Mouse (Mus musculus) ES-E14 (cell line): ENCODE measurements around the gene Olfr221. TPM values are rescaled to one million over a fixed set of nuclear protein-coding genes. Genes with fewer than 3 reads are reported as not detected.

Experiments used
- DNase-seq: peaks from one replicate; pipeline ENCODE4 v3.0.0-alpha.2; 2013; ENCODE audit warnings: low read depth, low spot score
- H3K27ac ChIP-seq: 2 replicates; pipeline ENCODE4 v1.5.1; 2012; ENCODE audit warnings: low read depth, mild to moderate bottlenecking, low read length, moderate library complexity, mixed read lengths; ENCODE audit not compliant: poor library complexity, insufficient read depth, severe bottlenecking
- H3K36me3 ChIP-seq: 2 replicates; pipeline ENCODE4 v1.6.1; 2012; ENCODE audit warnings: mild to moderate bottlenecking, low read length, moderate library complexity, mixed read lengths; ENCODE audit not compliant: control insufficient read depth, poor library complexity, insufficient read depth, severe bottlenecking
- H3K4me1 ChIP-seq, 2 experiments: fragments of 150-350 bp in 1 of 2; sonication (generic) in 1 of 2; 2 replicates each; pipeline ENCODE4 v1.6.1; 2012; ENCODE audit warnings: low read length in 2 of 2, mild to moderate bottlenecking in 1 of 2, mixed read lengths in 1 of 2; ENCODE audit not compliant: control insufficient read depth in 2 of 2, insufficient read depth in 2 of 2, poor library complexity in 1 of 2
- H3K4me3 ChIP-seq, 2 experiments: fragments of 150-350 bp in 1 of 2; sonication (generic) in 1 of 2; 2 replicates each; pipeline ENCODE4 v1.5.1; 2012; ENCODE audit warnings: low read length in 2 of 2, low read depth in 1 of 2, mild to moderate bottlenecking in 1 of 2, mixed read lengths in 1 of 2; ENCODE audit not compliant: insufficient read depth in 1 of 2, poor library complexity in 1 of 2, severe bottlenecking in 1 of 2
- H3K9ac ChIP-seq: 2 replicates; pipeline ENCODE4 v1.6.1; 2012; ENCODE audit warnings: low read depth, mild to moderate bottlenecking, low read length, mixed read lengths; ENCODE audit not compliant: poor library complexity, insufficient read depth, severe bottlenecking
- H3K9me3 ChIP-seq: fragments of 150-350 bp; sonication (generic); 2 replicates; pipeline ENCODE4 v1.6.1; 2012; ENCODE audit warnings: low read depth, mild to moderate bottlenecking, low read length; ENCODE audit not compliant: control insufficient read depth, insufficient read depth
- CHD2 ChIP-seq: IDR thresholded peaks from 2 replicates; pipeline ENCODE4 v1.6.1; 2014; ENCODE audit warnings: mild to moderate bottlenecking, low read depth, low read length, inconsistent platforms
- HCFC1 ChIP-seq: IDR thresholded peaks from 2 replicates; pipeline ENCODE4 v1.6.1; 2012; ENCODE audit warnings: low read length, inconsistent platforms, borderline replicate concordance; ENCODE audit not compliant: insufficient read depth
- MAFK ChIP-seq: IDR thresholded peaks from 2 replicates; pipeline ENCODE4 v1.6.1; 2014; ENCODE audit warnings: mild to moderate bottlenecking, low read depth, low read length, inconsistent platforms; ENCODE audit not compliant: insufficient read depth
- ZC3H11A ChIP-seq: IDR thresholded peaks from 2 replicates; pipeline ENCODE4 v1.6.1; 2012; ENCODE audit warnings: low read depth, mild to moderate bottlenecking, inconsistent platforms, low read length, borderline replicate concordance
- ZNF384 ChIP-seq: IDR thresholded peaks from 2 replicates; pipeline ENCODE4 v1.6.1; 2012; ENCODE audit warnings: low read depth, low read length, inconsistent platforms
- in situ Hi-C, 2 experiments: fragments of 600-800 bp; cut with MboI; formaldehyde crosslinking; loops; one replicate each; pipeline ENCODE4 v1.15.1; 2025; ENCODE audit warnings: low sequenced_read_pairs in 2 of 2, inconsistent platforms in 1 of 2; ENCODE audit not compliant: unreplicated experiment in 2 of 2
- total RNA-seq: library from RNA; depleted of rRNA; stranded (reverse); fragments of 300-350 nt; gene quantifications from 2 replicates; pipeline ENCODE4 v1.2.3, GENCODE M21; 2012

Olfr221 gene
- total RNA-seq, 1 experiment, result not detected

DNA sequence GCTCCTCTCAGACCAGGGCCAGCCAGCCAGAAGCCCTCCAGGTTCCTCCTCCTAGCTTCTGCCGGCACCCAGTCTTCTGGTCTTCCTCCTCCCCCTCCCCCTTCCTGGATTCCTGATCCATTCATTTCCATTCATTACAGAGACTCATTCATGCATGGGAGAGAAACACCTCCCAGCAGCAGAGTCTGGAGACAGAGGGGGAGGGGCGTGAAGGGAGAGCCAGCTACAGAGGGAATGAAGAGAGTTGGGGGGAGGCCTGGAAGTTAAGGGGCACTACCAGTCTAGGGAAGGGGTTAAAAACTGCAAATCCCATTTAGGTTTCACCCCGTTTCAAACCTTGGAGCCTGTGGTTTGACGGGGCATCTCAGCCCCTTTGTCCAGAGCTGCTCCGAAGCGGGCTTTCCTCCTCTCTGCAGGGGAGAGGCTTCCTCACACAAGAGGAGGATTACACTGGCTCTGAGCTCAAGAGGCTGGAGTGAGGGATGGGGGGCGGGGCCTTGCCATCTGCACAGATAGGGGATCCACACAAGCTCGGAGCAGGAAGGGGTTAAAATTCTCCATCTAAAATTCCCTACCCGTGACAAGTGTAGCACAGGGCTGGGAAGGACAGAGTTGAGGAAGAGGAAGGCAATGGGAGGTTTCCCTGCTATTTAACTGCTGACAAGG, 31.7 kb downstream of the Olfr221 start:
- H3K9ac ChIP-seq, result peak overlapping the region; percentile 41
- no peak for TF ChIP-seq CHD2
- 0 out of 2 replicates have a peak, but pooled peaks have one; percentile 47 for TF ChIP-seq HCFC1
- peak overlapping the region; percentile 88 for H3K27ac ChIP-seq
- DNase-seq, result peak; percentile 93
- peaks cover 9 to 12% of the 10 kb centered on the region in 2 experiments; a peak in 3 of 4 replicates for H3K4me1 ChIP-seq
- H3K36me3 ChIP-seq, result peaks cover 33% of the 10 kb centered on the region
- in situ Hi-C loops, result loop anchor here in 1 of 2 experiments (25.0 kb wide), 1 partner anchor 98 kb away; the partner anchor contains the start of genes Ndrg2, Rnase13 and Tppp2
- peak overlapping the region; percentile 55 to 68 for H3K4me3 ChIP-seq
- H3K9me3 ChIP-seq, result no peaks in the 10 kb centered on the region

DNA sequence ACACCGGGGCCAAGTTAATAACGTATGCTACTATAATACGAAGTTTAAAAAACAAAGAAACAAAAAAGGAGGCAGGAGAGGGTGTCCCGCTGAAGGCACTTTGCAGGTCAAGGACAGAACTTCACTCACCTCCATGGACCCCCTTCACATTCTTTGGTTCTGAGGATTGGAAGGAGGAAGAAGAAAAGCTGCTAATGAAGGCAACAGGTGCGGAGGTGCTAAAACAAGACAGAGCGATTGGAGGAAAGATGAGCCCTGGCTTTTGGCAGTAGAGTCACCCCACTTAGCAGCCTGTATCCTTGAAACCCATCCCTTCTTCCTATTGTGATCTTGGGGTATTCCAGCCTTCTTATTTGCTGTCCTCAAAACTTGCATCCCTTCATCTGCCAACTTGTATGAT, 32.4 kb downstream of the Olfr221 start:
- no peak for DNase-seq
- Histone ChIP-seq H3K36me3 (peaks cover 39% of the 10 kb centered on the region), H3K9ac (peak overlapping the region; percentile 28), H3K4me1 (peaks cover 9 to 12% of the 10 kb centered on the region in 2 experiments; a peak in 3 of 4 replicates), H3K9me3 (no peaks in the 10 kb centered on the region), H3K27ac (peak overlapping the region; percentile 88; the same call in 1 of the 2 replicates), H3K4me3 (peak overlapping the region; percentile 55 to 68)
- TF ChIP-seq ZC3H11A, result no peak
- TF ChIP-seq MAFK, result no peak
- TF ChIP-seq CHD2, result no peak
- no peak for TF ChIP-seq HCFC1
- TF ChIP-seq ZNF384, result no peak
- in situ Hi-C loops, result loop anchor here in 1 of 2 experiments (25.0 kb wide), 1 partner anchor 98 kb away; the partner anchor contains the start of genes Ndrg2, Rnase13 and Tppp2

- peak overlapping the region; percentile 55 to 68 for H3K4me3 ChIP-seq
- H3K36me3 ChIP-seq, result peaks cover 40% of the 10 kb centered on the region
Measured at GRCm38 (mm10) chr14:52009361-52009760, 32.9 kb downstream of the Olfr221 start.

DNA sequence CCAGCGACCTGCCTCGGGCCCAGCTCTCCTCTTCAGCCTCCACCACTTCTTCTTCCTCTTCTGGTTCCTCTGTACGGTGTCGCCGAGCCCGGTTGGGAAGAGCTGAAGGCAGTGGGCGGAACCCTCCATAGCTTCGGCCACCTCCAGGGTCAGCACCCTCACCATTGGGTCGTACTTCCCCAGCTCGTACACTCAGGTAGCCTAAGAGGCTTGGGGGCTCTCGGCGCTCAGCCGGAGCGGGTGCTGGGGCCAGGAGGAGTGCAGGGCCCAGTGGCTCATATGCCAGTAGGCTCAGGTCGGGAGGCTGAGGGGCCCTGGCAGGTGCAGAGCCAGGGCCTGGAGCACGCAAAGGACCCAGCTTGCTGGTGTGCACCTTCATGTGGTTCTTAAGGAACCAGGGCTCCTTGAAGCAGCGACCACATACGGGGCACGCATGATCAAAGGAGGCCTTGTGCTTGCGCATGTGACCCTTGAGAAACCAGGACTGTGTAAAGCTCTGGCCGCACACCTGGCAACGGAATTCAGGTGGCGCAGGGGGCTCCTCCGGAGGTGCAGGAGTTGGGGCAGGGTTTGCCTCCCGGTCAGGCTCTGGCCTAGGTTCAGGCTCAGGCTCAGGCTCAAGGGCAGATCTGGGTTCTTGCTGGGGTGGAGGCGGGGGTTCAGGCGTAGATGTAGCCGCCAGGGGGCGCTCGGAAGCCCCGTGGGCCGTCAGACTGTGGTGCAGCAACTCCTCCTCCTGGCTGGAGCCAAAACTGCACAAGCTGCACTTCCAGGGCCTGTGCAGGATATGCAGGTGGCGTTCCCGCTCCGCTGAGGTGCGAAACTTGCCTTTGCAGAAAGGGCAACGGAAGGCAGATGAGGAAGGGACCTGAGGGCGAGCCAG, 33.7 kb downstream of the Olfr221 start:
- Histone ChIP-seq H3K36me3 (peaks cover 43% of the 10 kb centered on the region), H3K9me3 (no peaks in the 10 kb centered on the region), H3K27ac (0 out of 2 replicates have a peak overlapping the region, but pooled peaks have one; percentile 2), H3K4me1 (peaks cover 9 to 14% of the 10 kb centered on the region in 2 experiments; a peak in 3 of 4 replicates), H3K4me3 (peak overlapping the region; percentile 55 to 68; a peak in 3 of 4 replicates), H3K9ac (peak overlapping the region; percentile 41)
- peak; percentile 78; the same call in 1 of the 2 replicates for TF ChIP-seq ZC3H11A
- no peak for TF ChIP-seq CHD2
- TF ChIP-seq ZNF384, result no peak
- TF ChIP-seq MAFK, result peak; percentile 79
- peak; percentile 73; the same call in 1 of the 2 replicates for TF ChIP-seq HCFC1
- peak; percentile 92 for DNase-seq
- in situ Hi-C loops, result loop anchor here in 1 of 2 experiments (25.0 kb wide), 1 partner anchor 96 kb away; the partner anchor contains the start of genes Ndrg2, Rnase13 and Tppp2

More at GRCm38 (mm10) chr14:52009361-52009760, 32.9 kb downstream of the Olfr221 start:
- in situ Hi-C loops, result loop anchor here in 1 of 2 experiments (25.0 kb wide), 1 partner anchor 97 kb away; the partner anchor contains the start of genes Ndrg2, Rnase13 and Tppp2
- Histone ChIP-seq H3K27ac (0 out of 2 replicates have a peak overlapping the region, but pooled peaks have one; percentile 2), H3K4me1 (peaks cover 9 to 12% of the 10 kb centered on the region in 2 experiments; a peak in 3 of 4 replicates), H3K9ac (peak overlapping the region; percentile 28; the same call in 1 of the 2 replicates), H3K9me3 (no peaks in the 10 kb centered on the region)
- TF ChIP-seq MAFK (no peak), HCFC1 (no peak), ZC3H11A (no peak), CHD2 (no peak), ZNF384 (no peak)
- no peak for DNase-seq
